Mouse (Mus musculus): Measurements from ENCODE around the gene Klrc2.
"Not testable (repeated sequence)": the region's sequence is repeated elsewhere in the genome, so short reads cannot be mapped to it uniquely, and the experiment has no call there.

Gene Klrc2

GRCm38 (mm10) chr6:129660589-129660988, at the start of gene Klrc2:
Gene Klrc2, minus strand, starts transcription at chr6:129660689.
- not testable (repeated sequence) for DNase-seq (ENCODE audit: low read depth)

- not testable (repeated sequence) for DNase-seq (ENCODE audit: low read depth)
Observed at GRCm38 (mm10) chr6:129691436-129691835, 30.9 kb upstream of the Klrc2 start.

GRCm38 (mm10) chr6:129680379-129680778, 19.9 kb upstream of the Klrc2 start:
- no peak for DNase-seq (ENCODE audit: low read depth)

GRCm38 (mm10) chr6:129678873-129679272, 18.4 kb upstream of the Klrc2 start, which contains the start of gene Klrc1:
Gene Klrc1, minus strand, starts transcription at chr6:129678973.
- no peak for DNase-seq (ENCODE audit: low read depth)

GRCm38 (mm10) chr6:129661301-129661700, 812 bp upstream of the Klrc2 start:
- not testable (repeated sequence) for DNase-seq (ENCODE audit: low read depth)

- DNase-seq (ENCODE audit: low read depth), result not testable (repeated sequence)
Observed at GRCm38 (mm10) chr6:129644054-129644453, 16.4 kb downstream of the Klrc2 start.

- not testable (repeated sequence) for DNase-seq (ENCODE audit: low read depth)
Observed at GRCm38 (mm10) chr6:129643237-129643636, 17.3 kb downstream of the Klrc2 start, which contains the start of gene Klrc3. Gene Klrc3, minus strand, starts transcription at chr6:129643337.

GRCm38 (mm10) chr6:129631046-129631445, 29.4 kb downstream of the Klrc2 start:
- not testable (repeated sequence) for DNase-seq (ENCODE audit: low read depth)

GRCm38 (mm10) chr6:129623735-129624134, 36.8 kb downstream of the Klrc2 start, which contains the start of gene Klrk1:
Gene Klrk1, minus strand, starts transcription at chr6:129623864.
- DNase-seq (ENCODE audit: low read depth), result no peak

GRCm38 (mm10) chr6:129608372-129608771, 52.1 kb downstream of the Klrc2 start:
- no peak for DNase-seq (ENCODE audit: low read depth)
